Mouse (Mus musculus) layer of hippocampus, adult 9-11 months (tissue): ENCODE measurements around the gene Aox3.

Experiments
- DNase-seq: peaks from one replicate; pipeline ENCODE4 v3.0.0; 2022

Aox3 gene

DNA sequence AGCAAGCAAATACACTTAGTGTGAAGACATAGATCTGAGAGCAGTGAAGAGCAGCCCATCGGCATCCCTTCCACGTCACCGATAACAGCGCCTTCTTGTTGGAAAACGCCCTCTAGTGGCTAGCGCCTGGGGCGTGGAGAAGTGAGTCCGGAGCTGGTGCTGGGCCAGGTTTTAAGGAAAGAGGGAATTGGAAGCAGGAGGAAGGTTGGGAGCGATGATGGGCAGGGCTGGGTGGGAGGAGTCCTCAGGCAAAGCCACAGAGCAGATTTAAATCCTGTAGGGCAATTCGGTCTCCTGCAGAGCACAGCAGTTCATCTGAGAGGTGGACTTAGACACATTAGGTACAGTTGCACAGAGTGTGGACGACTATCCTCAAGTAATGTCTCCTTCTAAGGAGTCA, at the start of gene Aox3:
Gene Aox3, plus strand, starts transcription at position 251 of the 400 bp plus-strand sequence.
- peak; percentile 74 for DNase-seq

DNA sequence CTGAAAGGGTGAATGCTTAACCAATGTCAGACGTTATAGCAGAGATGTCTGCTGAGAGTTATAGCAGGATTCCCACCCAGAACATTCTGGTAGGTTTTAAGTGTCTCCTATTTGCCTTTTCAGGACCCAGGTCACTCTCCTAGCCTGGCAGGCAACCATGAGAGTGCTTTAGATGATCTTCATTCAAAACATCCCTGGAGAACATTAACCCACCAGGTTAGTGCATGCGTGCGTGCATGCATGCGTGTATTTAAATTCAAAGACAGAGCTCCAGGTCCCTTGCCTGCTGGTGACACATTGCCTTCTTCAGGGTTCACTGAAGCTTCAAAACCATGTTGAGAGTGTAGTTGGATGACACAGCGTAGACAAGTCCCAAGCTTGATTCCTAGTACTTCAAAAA, 47.8 kb upstream of the Aox3 start:
- no peak for DNase-seq

DNA sequence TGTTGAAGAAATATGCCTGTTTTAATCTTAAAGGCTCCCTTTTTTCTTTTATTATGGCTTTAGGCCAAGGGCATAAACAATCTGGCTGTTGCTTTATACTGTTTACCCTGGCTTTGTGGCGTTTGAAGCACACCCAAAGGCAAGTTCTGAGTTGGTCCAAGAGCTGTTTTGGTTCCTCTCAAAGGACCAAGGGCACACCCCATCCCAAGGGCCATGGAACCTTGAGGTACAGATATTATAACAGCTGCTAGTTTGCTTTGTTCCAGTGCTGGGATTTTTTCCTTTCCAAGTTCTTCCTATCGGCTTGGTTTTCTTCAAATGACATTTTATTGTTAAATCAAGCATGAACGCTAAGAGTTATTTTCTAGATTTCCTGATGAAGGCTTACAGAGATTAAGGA, 47.3 kb upstream of the Aox3 start:
- no peak for DNase-seq

DNA sequence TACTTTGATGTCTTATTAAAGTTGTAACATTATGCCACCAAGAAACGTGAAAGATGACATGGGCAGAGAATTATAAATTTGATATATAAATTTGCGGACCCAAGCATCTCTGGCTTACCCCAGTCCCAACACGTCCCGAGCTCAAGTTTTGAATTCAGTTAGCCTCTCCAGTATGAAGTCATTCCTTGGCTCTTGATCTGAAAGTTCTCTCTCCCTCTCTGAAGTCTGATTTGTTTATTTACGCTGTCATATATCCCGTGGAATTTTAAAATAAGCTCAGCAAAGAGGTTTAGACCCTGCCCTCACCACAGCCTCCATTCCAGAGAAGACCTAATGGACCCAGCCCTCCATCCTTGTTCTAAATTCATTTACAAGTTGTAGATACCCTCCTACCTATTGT, 43.7 kb upstream of the Aox3 start:
- no peak for DNase-seq

DNA sequence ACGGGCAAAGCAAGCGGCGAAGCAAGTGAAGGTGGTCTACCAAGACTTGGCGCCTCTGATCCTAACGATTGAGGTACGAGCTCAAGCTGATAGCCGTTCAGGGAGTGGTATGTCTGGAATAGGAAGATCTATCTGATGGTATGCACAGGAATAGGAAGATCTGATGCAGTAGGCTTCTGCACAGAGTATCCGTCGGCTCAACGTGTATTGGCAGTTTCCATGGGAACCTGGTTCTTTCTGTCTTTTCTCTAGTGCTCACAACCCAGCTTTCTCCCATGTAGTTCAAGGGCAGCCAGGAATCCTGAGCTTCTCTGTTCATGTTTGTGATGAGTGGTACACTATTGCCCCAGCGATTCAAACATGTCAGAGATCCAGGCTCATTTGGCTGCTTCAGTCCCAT, 42.8 kb upstream of the Aox3 start:
- no peak for DNase-seq

DNA sequence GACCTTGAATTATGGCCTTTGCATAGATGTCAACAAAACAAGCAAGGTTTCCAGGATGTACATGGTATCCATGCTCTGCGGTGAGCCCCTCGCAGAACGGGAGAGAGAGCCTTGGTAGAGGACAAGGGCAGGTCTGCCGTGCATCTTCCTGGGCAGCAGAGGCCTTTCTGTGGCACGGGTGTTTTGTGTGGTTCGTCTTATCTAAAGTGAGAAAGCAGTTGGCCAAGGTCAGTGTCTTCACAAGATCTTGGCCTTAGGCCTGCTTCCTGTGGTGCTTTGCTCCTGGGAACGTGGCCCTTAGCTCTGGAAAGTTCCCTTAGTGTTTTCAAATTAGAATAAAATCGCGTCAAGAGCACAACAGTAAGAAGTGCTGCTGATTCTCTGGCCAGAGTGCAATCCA, 41.9 kb upstream of the Aox3 start:
- DNase-seq, result no peak

DNA sequence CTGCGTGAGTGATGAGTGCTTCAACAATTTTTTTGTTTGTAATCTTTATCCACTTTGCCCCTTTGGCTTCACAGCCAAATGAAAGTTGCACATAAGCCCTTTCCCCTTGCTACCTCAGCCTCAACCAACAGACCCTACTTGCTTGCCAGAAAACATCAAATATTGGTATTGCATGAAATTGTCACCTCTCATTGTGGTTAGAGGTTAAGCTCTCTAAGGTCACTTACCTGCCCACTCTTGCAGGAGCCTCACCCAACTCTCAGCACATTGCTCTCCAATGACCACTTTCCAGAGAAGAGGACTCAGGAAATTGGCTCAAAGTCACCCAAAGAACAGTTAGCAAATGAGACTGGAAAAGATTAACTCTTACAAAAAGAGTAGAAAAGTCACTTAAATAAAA, 41.4 kb upstream of the Aox3 start:
- no peak for DNase-seq

DNA sequence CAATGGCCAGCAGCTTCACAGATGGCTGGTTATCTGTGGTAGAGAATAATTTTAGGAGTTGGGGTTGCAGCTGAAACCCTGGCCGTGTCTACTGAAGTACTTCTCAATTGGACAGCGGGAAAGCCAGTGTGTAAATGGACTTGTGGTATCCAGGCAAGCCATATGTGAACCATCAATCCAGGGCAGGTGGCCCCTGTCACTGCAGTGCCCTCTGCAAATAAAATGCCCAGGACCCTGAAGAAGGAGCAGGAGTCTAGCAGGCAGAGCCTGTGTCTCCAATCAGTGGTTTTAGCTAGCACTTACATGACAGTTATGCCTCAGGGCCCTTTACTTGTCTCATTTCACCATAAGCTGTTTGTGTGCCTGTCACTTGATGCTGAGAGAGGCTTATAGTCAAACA, 40.5 kb upstream of the Aox3 start:
- DNase-seq, result no peak

DNA sequence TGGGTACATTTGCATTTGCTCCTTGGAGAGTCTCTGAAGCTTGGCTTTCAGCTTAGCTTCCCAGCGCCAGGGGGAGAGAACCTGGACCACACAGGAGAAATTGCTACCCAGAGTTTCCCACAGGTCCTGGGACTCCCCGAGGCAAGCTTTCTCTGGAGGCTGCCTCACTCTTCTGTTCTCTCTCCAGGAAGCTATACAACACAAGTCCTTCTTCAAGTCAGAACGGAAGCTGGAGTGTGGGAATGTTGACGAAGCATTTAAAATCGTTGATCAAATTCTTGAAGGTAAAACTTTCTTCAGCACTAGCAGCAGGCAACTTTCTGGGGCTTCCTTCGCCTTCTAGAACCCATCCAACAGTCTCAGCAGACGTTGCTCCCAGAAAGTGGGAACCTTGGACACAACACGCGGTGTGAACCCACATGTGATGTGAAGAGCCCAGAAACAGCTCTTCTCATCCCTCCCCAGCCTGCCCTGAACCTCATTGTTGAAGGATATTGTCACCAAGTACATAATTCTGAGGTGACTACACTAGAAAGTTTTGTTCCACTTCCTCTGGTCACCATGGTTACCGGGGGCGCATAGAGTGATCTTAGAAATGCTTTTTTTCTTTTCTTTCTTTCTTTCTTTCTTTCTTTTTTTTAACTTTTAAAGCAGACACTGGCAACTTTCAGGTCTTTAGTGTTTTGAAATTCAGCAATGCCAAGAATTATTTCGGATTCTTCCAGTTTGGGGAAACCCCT, 39.8 kb upstream of the Aox3 start:
- DNase-seq, result no peak

DNA sequence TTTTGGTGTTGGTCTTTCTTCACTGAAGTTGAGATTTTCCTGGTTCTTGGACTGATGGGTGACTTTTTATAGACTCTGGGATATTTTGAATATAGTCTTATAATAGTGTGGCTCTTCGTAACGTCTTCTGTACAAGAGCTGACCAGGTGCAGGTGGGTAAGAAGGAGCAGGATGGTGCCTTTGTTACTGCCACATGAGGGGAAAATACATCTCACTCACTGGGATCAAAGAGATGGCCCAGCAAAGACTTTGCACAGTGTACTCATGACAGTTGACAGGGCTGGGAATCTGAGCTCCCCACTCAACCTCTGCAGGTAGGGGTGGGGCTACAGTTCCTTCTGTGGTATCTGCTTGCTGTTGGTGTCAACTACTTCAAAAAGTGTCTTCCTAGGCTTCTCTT, 38.7 kb upstream of the Aox3 start:
- no peak for DNase-seq

DNA sequence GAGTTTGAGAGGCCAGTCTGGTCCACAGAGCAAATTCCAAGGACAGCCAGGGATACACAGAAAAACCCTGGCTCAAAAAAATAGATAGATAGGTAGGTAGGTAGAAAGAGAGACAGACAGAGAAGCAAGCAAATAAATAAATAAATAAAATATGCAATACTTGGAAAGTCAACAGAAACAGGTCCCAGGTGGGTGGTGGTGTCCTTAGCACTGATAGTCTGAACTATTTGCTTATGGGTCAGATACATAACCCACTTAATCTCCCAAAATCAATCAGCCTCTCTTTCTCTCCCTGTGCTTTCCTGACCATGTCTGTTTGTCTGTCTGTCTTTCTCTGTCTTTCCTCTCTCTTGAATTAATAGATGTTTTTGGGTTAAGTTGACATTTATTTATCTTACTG, 35.0 kb upstream of the Aox3 start:
- DNase-seq, result no peak

DNA sequence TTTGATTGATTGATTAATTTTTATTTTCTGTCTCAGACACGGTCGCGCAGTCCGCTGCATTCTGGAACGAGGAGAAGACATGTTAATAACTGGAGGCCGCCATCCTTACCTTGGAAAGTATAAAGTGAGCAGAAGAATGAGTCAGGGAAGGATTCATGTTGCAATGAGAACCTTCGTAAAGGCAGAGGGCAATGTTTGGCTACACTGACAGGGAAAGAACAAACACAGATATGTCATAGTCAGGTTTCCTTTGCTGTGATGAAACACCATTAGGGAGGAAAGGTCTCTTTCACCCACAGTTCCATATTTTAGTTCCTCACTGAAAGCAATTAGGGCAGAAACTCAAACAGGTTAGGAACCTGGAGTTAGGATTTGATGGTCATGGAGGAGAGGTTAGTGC, 34.5 kb upstream of the Aox3 start:
- DNase-seq, result no peak

DNA sequence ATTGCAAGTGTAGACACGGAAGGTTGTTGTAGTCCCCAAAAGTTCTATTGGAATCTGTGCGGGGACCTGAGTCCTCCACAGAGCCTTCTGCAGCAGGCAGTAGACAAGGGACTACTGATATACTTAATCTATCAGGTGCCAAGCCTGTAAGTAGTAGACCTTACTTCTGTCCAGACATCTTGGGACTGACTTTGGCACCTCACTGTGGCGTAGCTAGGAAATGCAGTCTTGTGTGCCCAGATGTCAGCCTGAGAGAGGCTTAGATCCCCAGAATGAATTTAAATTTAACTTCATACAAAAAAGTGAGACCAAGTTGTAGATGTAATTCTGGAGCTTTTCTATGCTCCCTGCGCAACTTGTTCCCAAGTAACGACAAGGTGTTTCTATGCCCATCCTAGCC, 33.2 kb upstream of the Aox3 start:
- no peak for DNase-seq

DNA sequence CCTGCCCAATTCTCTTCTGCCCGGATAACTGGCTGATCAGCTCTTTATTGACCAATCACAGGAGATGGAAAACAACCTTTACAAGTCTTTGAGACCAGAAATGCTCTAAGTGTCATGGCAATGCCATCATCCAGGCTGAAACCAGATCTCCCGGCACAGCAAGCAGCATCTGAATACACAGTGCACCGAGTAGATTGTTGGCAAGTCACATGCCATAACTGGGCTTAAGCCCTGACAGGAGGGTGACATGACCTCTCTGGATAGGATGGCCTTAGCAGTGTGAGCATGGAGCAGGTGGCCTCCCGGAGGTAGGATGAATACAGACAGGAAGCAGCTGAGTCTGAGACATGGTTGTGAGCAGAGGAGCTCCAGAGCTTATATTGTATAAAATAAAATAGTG, 32.5 kb upstream of the Aox3 start:
- DNase-seq, result no peak

DNA sequence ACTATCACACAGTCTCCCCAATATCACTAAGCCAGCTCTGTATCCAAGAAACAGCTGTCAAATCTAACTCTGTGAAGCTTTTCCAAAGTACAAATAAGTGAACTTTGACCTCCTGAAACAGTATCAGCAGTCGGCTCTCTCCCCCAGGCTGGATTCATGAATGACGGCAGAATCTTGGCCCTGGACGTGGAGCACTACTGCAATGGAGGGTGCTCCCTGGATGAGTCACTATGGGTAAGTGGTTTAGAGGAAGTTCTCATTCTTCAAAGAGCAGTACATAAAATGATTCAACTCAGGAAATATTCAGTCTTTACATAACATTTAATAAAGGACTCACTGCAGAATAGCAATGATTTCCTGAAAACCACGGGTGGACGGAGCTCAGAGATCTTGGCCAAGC, 31.6 kb upstream of the Aox3 start:
- DNase-seq, result no peak

DNA sequence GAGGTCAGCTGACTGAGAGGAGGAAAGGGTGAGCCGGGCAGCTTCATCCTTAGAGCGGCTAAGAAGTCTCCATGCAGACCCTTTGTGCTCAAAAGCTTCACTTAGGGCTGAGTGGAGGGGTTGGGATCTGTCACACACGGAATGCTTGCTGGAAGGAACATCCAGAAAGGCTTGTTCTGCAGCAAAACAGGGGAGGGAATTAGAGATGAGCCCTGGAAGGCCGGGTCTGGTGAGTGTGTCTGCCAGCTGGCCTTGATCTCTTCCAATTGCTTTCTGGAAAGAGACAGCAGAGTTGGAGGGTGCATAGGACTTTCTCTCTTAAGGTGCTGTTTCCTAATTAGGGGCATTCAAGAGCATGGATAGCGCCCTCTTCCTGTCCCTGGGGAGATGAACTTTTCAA, 23.6 kb upstream of the Aox3 start:
- DNase-seq, result no peak

DNA sequence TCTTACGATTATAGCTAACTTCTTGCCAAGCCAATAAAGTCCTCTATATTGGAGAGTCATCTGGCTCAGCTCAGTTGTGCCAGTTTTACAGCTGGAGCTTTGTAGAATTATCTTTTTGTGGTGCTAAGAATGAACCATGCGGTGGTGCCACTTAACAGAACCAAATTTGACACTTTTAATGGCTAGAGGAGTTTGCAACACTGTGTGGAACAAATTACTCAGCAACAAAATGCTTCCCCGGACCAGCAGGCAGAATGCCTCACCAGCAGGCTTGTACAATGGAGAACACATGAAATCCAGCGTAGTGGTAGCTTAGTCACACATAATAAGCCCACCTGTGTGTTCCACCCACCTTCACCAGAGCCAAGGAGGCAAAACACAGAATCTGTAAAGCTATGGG, 22.7 kb upstream of the Aox3 start:
- peak; percentile 35 for DNase-seq

DNA sequence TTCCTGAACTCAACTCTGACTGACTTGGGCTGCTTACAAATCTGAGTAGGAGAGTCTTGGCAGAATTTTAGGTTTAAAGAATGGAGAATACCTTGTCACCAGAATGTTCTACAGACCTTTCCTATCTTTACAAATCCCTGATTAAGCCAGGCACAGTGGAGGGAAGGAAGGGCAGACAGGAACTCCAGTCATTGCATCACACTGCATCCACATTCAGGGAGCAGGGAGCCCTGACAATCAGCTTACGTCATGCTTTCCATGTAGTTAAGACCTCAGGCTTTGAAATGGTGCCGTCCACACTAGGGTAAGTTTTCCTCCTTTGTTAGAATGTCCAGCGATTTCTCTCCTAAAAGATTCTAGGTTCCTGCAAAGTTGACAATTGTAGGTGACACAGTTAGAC, 21.7 kb upstream of the Aox3 start:
- DNase-seq, result no peak

DNA sequence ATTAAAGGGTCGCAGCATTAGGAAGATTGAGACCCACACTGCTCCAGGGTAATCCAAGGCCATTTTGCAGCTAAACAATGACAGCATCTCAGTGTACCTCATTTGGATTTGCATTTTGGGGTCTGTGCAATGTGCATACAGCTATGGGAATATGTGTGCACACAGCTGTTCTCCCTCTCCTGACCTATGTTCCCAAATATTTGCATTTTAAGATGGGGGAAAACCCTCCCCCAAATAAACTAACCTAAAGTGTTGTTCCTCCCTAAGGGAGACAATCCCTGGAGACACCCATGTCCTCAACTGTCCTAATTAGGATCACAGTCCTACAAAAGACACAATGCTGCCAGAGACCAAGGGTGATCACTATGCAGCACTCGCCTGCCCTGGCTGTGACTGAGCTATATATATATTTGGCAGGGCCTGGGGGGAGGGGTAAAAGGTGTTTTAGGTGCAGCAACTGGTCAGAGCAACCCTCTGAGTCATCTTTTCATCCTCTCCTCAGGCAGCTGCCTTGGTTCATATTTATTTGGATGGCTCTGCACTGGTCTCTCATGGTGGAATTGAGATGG, 20.9 kb upstream of the Aox3 start:
- DNase-seq, result no peak

DNA sequence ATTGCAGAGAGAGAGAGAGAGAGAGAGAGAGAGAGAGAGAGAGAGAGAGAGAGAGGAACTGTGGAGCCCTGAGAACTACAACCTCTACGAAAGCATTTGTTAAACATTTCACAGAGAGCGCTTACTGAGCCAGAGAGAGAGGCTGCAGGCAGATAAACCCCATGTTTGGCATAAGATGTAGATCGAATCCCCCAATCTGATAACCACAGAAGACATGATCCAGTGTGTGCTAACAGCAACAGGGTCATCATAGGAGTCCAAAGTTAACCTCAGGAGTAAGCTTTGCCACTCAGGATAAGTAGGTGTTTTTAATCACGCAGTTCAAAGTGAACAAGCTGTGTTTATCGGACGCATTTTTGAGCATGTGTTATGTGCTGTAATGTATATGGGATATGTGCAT, 15.6 kb upstream of the Aox3 start:
- no peak for DNase-seq

DNA sequence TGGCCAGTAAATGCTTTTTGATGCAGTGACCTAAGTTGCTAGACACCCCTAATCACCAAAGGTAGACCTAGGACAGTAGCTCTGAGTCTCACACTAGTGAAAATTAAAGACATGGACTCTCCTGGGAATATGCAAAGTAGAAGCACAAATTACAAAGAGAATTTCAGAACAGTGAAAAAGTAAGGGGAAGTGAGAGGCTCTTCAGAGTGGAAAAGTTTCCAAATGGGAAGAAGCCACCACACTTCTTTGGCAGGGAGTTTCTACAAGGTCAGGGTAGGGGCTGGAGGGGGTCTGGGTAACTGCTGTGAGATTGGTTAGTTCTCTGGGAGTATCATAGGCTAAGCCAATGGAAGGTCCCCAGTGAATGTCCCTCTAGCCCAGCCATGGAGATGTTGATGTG, 13.8 kb upstream of the Aox3 start:
- DNase-seq, result no peak

DNA sequence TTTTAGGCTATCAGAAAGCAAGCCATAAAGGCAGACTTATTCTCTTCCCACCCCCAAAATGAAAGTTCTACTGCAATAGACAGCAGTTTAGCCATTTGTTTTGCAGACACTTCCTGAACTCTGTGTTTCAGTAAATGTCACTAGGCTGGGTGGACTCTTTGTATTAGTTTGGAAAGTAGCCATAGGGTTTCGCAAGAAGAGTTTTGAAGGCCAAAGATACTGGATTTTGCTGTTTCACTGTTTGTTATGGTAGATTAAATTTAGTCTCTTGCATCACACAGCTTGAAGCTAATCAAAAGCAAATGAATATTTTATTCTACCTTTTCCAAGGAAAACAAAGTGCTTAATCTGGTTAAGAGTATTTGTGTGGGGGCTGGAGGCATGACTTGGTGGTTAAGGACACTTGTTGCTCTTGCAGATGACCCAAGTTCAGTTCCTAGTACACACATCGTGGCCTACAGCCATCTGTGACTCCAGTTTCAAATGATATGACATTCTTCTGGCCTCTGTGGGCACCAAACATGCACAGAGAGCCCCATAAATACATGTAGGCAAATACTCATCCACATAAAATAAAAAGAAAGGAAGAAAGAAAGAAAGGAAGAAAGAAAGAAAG, 11.3 kb upstream of the Aox3 start:
- no peak for DNase-seq

DNA sequence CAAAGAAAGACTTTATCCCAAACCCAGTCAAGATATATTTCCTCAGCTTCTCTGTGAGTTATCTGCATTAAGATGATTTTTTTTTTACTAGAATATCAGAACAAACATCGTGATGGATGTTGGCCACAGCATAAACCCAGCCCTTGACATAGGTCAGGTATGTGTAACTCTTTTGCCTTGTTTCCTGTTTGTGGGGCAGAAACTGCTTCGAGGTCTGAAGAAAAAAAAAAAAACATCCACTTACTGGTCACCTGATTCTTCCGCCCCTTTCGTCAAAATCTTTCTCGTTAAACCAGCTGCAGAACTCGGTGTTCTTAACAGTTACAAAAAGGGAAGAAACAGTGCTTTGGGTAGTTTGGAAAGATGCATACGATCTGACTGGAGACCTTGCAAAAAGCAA, 10.4 kb upstream of the Aox3 start:
- DNase-seq, result no peak

DNA sequence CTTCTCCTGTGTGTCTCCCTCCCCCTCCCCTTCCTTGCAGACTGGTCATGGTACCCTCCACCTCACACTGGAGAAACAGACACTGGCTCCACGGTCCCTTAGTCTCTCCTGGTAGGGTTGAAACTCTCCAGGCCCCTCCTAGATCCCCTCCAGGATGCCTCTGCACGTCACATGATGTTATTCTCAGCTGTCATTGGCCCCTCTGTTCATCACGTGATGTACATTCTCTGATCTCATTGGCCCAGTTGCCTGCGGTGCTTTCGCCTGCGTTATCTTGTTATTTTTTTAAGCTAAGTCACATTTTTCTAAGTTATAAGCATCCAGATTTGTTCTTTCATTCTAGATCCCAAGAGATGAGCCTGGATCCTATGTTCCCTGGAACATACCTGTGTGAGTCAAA, 7.2 kb upstream of the Aox3 start:
- no peak for DNase-seq

DNA sequence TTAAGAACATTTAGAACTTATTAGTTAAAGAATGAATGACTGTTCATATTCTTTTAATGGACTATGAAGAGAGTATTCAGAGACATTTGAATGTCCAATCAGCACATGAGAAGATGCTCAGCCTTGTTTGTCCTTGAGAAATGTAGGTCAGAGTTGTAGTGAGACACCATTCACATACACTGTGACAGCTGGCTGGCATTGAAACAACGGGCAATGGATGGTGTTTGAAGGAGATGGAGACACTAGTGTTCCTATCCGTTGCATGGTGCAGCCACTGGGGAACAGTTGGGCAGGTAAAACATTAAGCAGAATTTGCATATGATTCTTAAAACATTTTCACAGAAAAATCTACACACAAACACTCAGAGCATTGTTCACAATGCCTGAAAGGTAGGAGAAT, 5.9 kb upstream of the Aox3 start:
- no peak for DNase-seq
